Mouse (Mus musculus): ENCODE measurements around the gene Clstn1.

GRCm38 (mm10) chr4:149571651-149572149 lies 14.6 kb upstream of the Clstn1 start:
- TF ChIP-seq CTCF (IDR thresholded peaks at IDR 0.05; ENCODE audit: low read depth, low read length) (no peak), POLR2A (IDR thresholded peaks at IDR 0.05; ENCODE audit: borderline replicate concordance, low read depth, low read length) (no peak)
